Mouse (Mus musculus) gastrocnemius, postnatal 36 days (tissue): ENCODE data around the gene Hipk1. TPM values are rescaled to one million over a fixed set of nuclear protein-coding genes. Genes with fewer than 3 reads are reported as not detected.

Source experiments
- DNase-seq, 2 experiments: peaks; one replicate each; pipeline ENCODE4 v3.0.0; 2022
- intact Hi-C: fragments of 180-260 bp; cut with DNase I; formaldehyde crosslinking; loops from one replicate; pipeline ENCODE4 v1.15.1; 2025
- total RNA-seq, 2 experiments: library from RNA; stranded (reverse); gene quantifications; 2 replicates each; pipeline ENCODE4 v1.2.3; 2021

The Hipk1 gene
- total RNA-seq, 2 experiments from 2014 or later, result 53.8 to 61.3 TPM

DNA sequence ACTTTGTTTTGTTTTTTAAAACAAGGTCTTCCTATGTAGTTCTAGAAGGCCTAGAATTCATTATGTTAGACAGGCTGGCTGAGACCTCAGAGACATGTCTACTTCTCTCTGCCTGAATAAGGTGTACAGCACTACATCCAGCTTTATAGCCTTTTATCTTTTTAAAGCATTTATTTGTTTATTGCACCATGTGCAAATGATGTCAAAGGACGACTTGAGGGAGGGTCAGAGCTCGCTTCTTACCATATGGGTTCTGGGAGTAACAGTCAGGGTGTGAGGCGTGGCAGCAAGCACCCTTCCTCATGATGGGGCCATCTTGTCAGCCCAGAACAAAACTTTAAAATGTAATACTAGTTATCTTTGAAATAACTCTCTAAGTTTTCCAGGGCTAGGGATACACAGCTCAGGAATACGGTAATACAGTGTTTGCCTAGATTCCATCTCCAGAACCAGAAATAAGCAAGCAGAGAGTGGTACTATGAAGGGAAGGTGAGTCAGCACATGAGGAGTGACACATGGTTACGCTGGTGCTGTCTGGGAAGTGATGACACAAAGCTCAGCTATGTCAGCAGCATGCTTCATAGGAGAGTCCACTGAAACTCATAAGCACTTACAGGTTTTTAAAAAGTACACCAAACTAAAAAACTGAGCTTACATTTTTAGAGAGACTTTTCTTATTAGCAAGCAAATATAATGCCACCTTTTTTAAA is 31.9 kb downstream of the Hipk1 start:
- intact Hi-C loops, result no loop called here
- DNase-seq, result no peak

GRCm38 (mm10) chr3:103758456-103758855 is 32.9 kb downstream of the Hipk1 start:
- intact Hi-C loops, result no loop called here

DNA sequence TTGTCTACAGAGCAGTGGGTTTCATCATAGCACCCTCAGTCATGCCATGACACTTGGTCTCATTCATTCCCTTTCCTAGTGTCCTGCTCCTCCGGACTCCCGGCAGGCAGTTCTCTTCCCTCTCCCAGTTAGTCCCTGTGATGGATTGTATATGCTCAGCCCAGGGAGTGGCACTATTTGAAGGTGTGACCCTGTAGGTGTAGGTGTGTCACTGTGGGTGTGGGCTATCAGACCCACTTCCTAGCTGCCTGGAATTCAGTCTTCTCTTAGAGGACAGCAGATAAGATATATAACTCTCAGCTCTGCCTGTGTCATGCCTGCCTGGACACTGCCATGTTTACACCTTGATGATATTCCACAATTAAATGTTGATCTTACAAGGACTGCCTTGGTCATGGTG is 34.4 kb downstream of the Hipk1 start:
- intact Hi-C loops, result no loop called here
- no peak for DNase-seq

More at GRCm38 (mm10) chr3:103758456-103758855, 32.9 kb downstream of the Hipk1 start:
- no peak for DNase-seq

DNA sequence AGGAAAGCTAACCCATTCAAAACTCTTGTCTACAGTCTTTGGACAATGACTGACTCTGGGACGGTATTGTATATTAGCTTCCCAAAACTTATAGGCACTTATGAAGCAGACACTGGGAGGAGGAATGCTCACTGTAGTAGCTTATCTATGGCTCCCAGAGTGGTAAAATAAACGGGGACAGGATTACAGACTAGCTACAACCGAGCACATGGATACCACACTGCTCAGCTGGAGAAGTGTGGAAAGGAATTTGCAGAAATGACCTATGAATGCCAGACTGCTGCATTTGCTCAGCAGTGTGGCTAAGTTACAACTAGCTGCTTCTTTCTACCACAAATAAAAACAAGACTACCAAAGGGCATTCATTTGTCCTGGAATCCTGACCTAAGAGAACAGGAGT is 36.0 kb downstream of the Hipk1 start:
- DNase-seq, result no peak
- intact Hi-C loops, result no loop called here

- DNase-seq, result no peak
- intact Hi-C loops, result no loop called here
Measured at GRCm38 (mm10) chr3:103751558-103751957, 39.8 kb downstream of the Hipk1 start.

GRCm38 (mm10) chr3:103746711-103747110 is 44.7 kb downstream of the Hipk1 start:
- DNase-seq, result no peak
- intact Hi-C loops, result no loop called here

- DNase-seq, result no peak
- intact Hi-C loops, result no loop called here
Measured at GRCm38 (mm10) chr3:103745001-103745770, 46.2 kb downstream of the Hipk1 start.

DNA sequence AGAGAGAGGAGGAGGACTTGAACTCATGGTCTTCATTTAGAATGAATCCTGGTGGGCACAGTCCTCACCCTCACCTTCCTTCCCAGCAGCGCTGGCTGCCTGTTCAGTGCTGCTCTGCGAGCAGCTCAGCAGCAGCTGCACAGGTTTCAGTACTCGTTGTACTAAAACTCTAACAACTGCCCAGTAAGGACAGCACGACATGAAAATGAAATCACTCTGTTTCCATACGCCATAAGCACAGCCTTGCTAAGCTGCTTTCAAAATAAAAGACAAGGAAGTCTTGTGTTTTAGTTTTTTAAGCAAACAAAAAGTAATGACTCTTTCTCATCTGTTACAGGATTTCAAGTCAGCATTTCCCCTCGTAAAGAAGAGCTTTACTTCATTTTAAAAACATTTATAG is 48.2 kb downstream of the Hipk1 start:
- intact Hi-C loops, result loop anchor here (5.0 kb wide), 1 partner anchor 69 kb away; no protein-coding TSS in a partner anchor

GRCm38 (mm10) chr3:103740342-103740741 is 51.0 kb downstream of the Hipk1 start:
- no peak for DNase-seq
- intact Hi-C loops, result loop anchor here (5.0 kb wide), 1 partner anchor 72 kb away; no protein-coding TSS in a partner anchor

More for the DNA sequence above, 48.2 kb downstream of the Hipk1 start:
- DNase-seq, result no peak

- intact Hi-C loops, result loop anchor here (2.0 to 5.0 kb wide), 2 partner anchors 307 to 347 kb away; no protein-coding TSS in a partner anchor
- no peak for DNase-seq
Measured at GRCm38 (mm10) chr3:103739329-103739728, 52.0 kb downstream of the Hipk1 start, which contains the start of gene Gm10964. Gene Gm10964, plus strand, starts transcription at chr3:103739366.

GRCm38 (mm10) chr3:103737778-103738571 is 53.4 kb downstream of the Hipk1 start, which contains the start of gene Olfml3:
Gene Olfml3, minus strand, starts transcription at chr3:103738001.
- intact Hi-C loops, result loop anchor here (2.0 to 5.0 kb wide), 2 partner anchors 306 to 345 kb away; no protein-coding TSS in a partner anchor
- DNase-seq, result peak; percentile 76 to 82

DNA sequence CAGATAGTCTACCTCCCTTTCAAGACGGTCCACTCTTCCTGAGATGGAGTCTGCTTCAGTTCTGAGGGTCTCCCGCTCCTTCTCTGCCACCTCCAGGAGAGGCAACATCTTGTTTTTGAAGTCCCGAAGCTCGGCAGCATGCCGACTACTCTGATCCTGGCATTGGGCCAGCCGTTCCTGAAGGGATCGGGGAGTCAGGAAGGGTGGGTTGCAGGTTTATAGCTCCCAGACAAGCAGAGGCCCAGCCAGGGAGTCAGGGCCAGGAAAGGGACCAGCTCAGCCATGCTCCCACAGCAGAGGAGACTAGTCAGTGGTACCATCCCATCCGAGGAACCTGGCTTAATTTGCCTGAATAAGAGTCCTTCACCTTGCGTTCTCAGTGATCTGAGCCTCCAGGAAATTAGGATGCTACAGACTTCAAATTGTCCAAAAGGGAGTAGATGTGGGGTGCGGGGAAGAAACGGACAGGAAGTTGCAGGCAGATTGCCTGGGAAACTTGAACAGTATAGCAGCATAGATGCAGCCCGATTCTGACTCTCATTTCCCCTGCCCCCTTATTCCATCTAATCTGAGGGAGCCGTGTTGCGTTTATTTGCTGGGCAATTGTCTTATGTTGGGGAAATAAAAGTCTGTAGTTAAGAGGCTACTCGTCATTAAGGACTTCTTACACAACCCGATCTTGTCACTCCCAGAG is 54.2 kb downstream of the Hipk1 start:
- intact Hi-C loops, result loop anchor here (5.0 kb wide), 1 partner anchor 305 kb away; no protein-coding TSS in a partner anchor
- peak; percentile 55 to 60 for DNase-seq

- intact Hi-C loops, result loop anchor here (5.0 kb wide), 1 partner anchor 304 kb away; no protein-coding TSS in a partner anchor
- peak in 1 of 2 experiments; percentile 23 for DNase-seq
Measured at GRCm38 (mm10) chr3:103735776-103736600, 55.4 kb downstream of the Hipk1 start.

- intact Hi-C loops, result loop anchor here (5.0 kb wide), 1 partner anchor 303 kb away; no protein-coding TSS in a partner anchor
Measured at GRCm38 (mm10) chr3:103734696-103735519, 56.5 kb downstream of the Hipk1 start.

GRCm38 (mm10) chr3:103733799-103734695 is 57.3 kb downstream of the Hipk1 start:
- peak in 1 of 2 experiments; percentile 19 for DNase-seq
- intact Hi-C loops, result no loop called here

More at GRCm38 (mm10) chr3:103734696-103735519, 56.5 kb downstream of the Hipk1 start:
- peak; percentile 36 for DNase-seq

DNA sequence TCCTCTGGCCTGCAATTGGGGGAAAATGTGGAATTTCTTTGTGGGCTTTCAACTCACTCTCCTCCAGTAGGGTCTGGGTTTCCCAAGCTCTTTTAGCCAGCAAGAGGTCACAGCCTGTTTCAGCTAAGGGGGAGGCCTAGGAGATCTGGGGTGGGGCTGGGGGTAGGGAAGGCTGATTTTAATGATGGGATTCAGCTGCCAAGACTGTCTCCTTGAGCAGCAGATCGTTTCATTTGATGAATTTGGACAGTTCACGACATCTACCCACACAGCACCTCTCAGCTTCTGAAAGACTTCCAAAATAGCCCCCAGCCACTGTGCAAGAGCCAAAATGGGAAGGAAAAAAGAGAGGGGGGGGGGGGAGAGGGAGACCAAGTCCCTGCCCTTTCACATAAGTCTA is 58.2 kb downstream of the Hipk1 start:
- DNase-seq, result no peak
- intact Hi-C loops, result no loop called here

DNA sequence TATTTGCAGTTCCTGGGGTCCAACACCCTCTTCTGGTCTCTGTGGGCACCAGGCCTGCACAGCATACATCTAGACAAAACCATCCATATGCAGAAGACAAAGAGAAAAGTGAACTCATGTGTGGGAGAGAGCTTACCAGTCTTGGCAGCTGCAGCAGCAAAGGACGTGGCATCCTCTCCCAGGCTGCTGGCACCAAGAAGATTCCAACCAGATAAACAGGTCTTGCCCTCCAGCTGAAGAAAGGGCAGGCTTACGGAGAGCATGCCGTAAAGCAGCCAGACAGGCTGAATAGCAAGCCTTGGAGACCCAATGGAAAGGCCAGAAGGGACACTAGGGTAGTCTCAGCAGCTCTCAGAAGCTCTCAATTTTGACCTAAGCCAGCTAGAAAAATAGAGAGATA is 59.2 kb downstream of the Hipk1 start:
- intact Hi-C loops, result no loop called here
- no peak for DNase-seq
